Mouse (Mus musculus): ENCODE measurements around the gene Wdr72. TPM values are rescaled to one million over a fixed set of nuclear protein-coding genes. Genes with fewer than 3 reads are reported as not detected.

Wdr72 gene
- polyA plus RNA-seq (2016; fragmentation: Nextera tagmentation; extraction: Ambion mirVana) = 0.70 and 0.75 TPM in 2 replicates

GRCm38 (mm10) chr9:74109761-74110460 is at the start of gene Wdr72:
Gene Wdr72 (plus strand): TSS chr9:74110356.
- peak within 1 kb of the TSS; percentile 48 for H3K4me3 ChIP-seq
- 8% methylated on average over 17 of the region's 17 CpGs for WGBS
- no peaks in the 10 kb centered on the region for H3K9me3 ChIP-seq (replicated peaks)
- H3K27ac ChIP-seq (replicated peaks) = peak within 1 kb of the TSS; percentile 2; the same call in 1 of the 2 replicates
- no peaks in the 10 kb centered on the region for H3K36me3 ChIP-seq
- peak; percentile 36 for DNase-seq (ENCODE audit: low spot score)
- peaks cover 13% of the 10 kb centered on the region for H3K4me1 ChIP-seq
- peaks cover 9% of the 10 kb centered on the region for H3K27me3 ChIP-seq (ENCODE audit: low read depth, poor library complexity, severe bottlenecking)

GRCm38 (mm10) chr9:74066278-74066677 is 43.9 kb upstream of the Wdr72 start:
- DNase-seq (ENCODE audit: low spot score) = no peak
- Histone ChIP-seq H3K9me3 (replicated peaks) (no peaks in the 10 kb centered on the region), H3K27ac (replicated peaks) (no peak overlapping the region), H3K27me3 (ENCODE audit: low read depth, poor library complexity, severe bottlenecking) (no peaks in the 10 kb centered on the region), H3K36me3 (no peaks in the 10 kb centered on the region), H3K4me3 (no peak overlapping the region), H3K4me1 (peaks cover 3% of the 10 kb centered on the region; the same call in 1 of the 2 replicates)
- 85% methylated on average over 3 of the region's 3 CpGs for WGBS

GRCm38 (mm10) chr9:74066766-74067165 is 43.4 kb upstream of the Wdr72 start:
- H3K4me1 ChIP-seq = peaks cover under 1% of the 10 kb centered on the region; the same call in 1 of the 2 replicates
- no peak overlapping the region for H3K27ac ChIP-seq (replicated peaks)
- 85% methylated on average over 10 of the region's 10 CpGs for WGBS
- no peaks in the 10 kb centered on the region for H3K36me3 ChIP-seq
- H3K27me3 ChIP-seq (ENCODE audit: low read depth, poor library complexity, severe bottlenecking) = no peaks in the 10 kb centered on the region
- DNase-seq (ENCODE audit: low spot score) = no peak
- no peaks in the 10 kb centered on the region for H3K9me3 ChIP-seq (replicated peaks)
- no peak overlapping the region for H3K4me3 ChIP-seq

GRCm38 (mm10) chr9:74075958-74076357 is 34.2 kb upstream of the Wdr72 start:
- H3K27ac ChIP-seq (replicated peaks) = no peak overlapping the region
- H3K27me3 ChIP-seq (ENCODE audit: low read depth, poor library complexity, severe bottlenecking) = no peaks in the 10 kb centered on the region
- no peak for DNase-seq (ENCODE audit: low spot score)
- H3K36me3 ChIP-seq = no peaks in the 10 kb centered on the region
- H3K9me3 ChIP-seq (replicated peaks) = no peaks in the 10 kb centered on the region
- no peaks in the 10 kb centered on the region for H3K4me1 ChIP-seq
- WGBS = 78% methylated on average over 2 of the region's 2 CpGs
- H3K4me3 ChIP-seq = no peak overlapping the region

- Histone ChIP-seq H3K4me3 (no peak overlapping the region), H3K4me1 (no peaks in the 10 kb centered on the region), H3K36me3 (no peaks in the 10 kb centered on the region), H3K27me3 (ENCODE audit: low read depth, poor library complexity, severe bottlenecking) (no peaks in the 10 kb centered on the region), H3K27ac (replicated peaks) (no peak overlapping the region), H3K9me3 (replicated peaks) (no peaks in the 10 kb centered on the region)
- no peak for DNase-seq (ENCODE audit: low spot score)
These were observed 31.7 kb upstream of the Wdr72 start for GRCm38 (mm10) chr9:74078458-74078857.

GRCm38 (mm10) chr9:74080241-74080640 is 29.9 kb upstream of the Wdr72 start:
- no peak for DNase-seq (ENCODE audit: low spot score)

GRCm38 (mm10) chr9:74101591-74101990 is 8.6 kb upstream of the Wdr72 start:
- no peaks in the 10 kb centered on the region for H3K9me3 ChIP-seq (replicated peaks)
- no peaks in the 10 kb centered on the region for H3K27me3 ChIP-seq (ENCODE audit: low read depth, poor library complexity, severe bottlenecking)
- no peaks in the 10 kb centered on the region for H3K36me3 ChIP-seq
- no peak overlapping the region for H3K27ac ChIP-seq (replicated peaks)
- no peak overlapping the region for H3K4me3 ChIP-seq
- DNase-seq (ENCODE audit: low spot score) = no peak
- H3K4me1 ChIP-seq = no peaks in the 10 kb centered on the region

More at GRCm38 (mm10) chr9:74080241-74080640, 29.9 kb upstream of the Wdr72 start:
- 42% methylated on average over 5 of the region's 5 CpGs for WGBS
- H3K9me3 ChIP-seq (replicated peaks) = no peaks in the 10 kb centered on the region
- H3K27me3 ChIP-seq (ENCODE audit: low read depth, poor library complexity, severe bottlenecking) = no peaks in the 10 kb centered on the region
- H3K27ac ChIP-seq (replicated peaks) = no peak overlapping the region
- H3K4me1 ChIP-seq = no peaks in the 10 kb centered on the region
- no peaks in the 10 kb centered on the region for H3K36me3 ChIP-seq
- no peak overlapping the region for H3K4me3 ChIP-seq

- no peak for DNase-seq (ENCODE audit: low spot score)
- no peaks in the 10 kb centered on the region for H3K4me1 ChIP-seq
- H3K27me3 ChIP-seq (ENCODE audit: low read depth, poor library complexity, severe bottlenecking) = no peaks in the 10 kb centered on the region
- H3K4me3 ChIP-seq = no peak overlapping the region
- no peak overlapping the region for H3K27ac ChIP-seq (replicated peaks)
- H3K36me3 ChIP-seq = no peaks in the 10 kb centered on the region
- no peaks in the 10 kb centered on the region for H3K9me3 ChIP-seq (replicated peaks)
- WGBS = 94% methylated on average over 1 of the region's 1 CpGs
These were observed 7.5 kb upstream of the Wdr72 start for GRCm38 (mm10) chr9:74102615-74103014.

GRCm38 (mm10) chr9:74110461-74110816 is 283 bp downstream of the Wdr72 start:
- H3K36me3 ChIP-seq = no peaks in the 10 kb centered on the region
- 5% methylated on average over 7 of the region's 7 CpGs for WGBS
- no peak for DNase-seq (ENCODE audit: low spot score)
- H3K4me1 ChIP-seq = peaks cover 16% of the 10 kb centered on the region
- peaks cover 9% of the 10 kb centered on the region for H3K27me3 ChIP-seq (ENCODE audit: low read depth, poor library complexity, severe bottlenecking)
- no peaks in the 10 kb centered on the region for H3K9me3 ChIP-seq (replicated peaks)
- H3K4me3 ChIP-seq = peak overlapping the region; percentile 48
- H3K27ac ChIP-seq (replicated peaks) = 0 out of 2 replicates have a peak overlapping the region, but pooled peaks have one; percentile 2

- no peak overlapping the region for H3K4me3 ChIP-seq
- 92% methylated on average over 9 of the region's 9 CpGs for WGBS
- DNase-seq (ENCODE audit: low spot score) = no peak
These were observed 2.4 kb downstream of the Wdr72 start for GRCm38 (mm10) chr9:74112526-74112925.

GRCm38 (mm10) chr9:74126222-74126621 is 16.1 kb downstream of the Wdr72 start:
- H3K27me3 ChIP-seq (ENCODE audit: low read depth, poor library complexity, severe bottlenecking) = no peaks in the 10 kb centered on the region
- no peak for DNase-seq (ENCODE audit: low spot score)
- no peaks in the 10 kb centered on the region for H3K36me3 ChIP-seq
- H3K9me3 ChIP-seq (replicated peaks) = no peaks in the 10 kb centered on the region
- H3K4me3 ChIP-seq = no peak overlapping the region
- 65% methylated on average over 5 of the region's 5 CpGs for WGBS
- H3K27ac ChIP-seq (replicated peaks) = no peak overlapping the region
- peaks cover 6% of the 10 kb centered on the region for H3K4me1 ChIP-seq

More at GRCm38 (mm10) chr9:74112526-74112925, 2.4 kb downstream of the Wdr72 start:
- H3K27ac ChIP-seq (replicated peaks) = no peak overlapping the region
- peaks cover 9% of the 10 kb centered on the region for H3K27me3 ChIP-seq (ENCODE audit: low read depth, poor library complexity, severe bottlenecking)
- peaks cover 16% of the 10 kb centered on the region for H3K4me1 ChIP-seq
- H3K9me3 ChIP-seq (replicated peaks) = no peaks in the 10 kb centered on the region
- no peaks in the 10 kb centered on the region for H3K36me3 ChIP-seq

- Histone ChIP-seq H3K4me3 (no peak overlapping the region), H3K9me3 (replicated peaks) (no peaks in the 10 kb centered on the region), H3K36me3 (no peaks in the 10 kb centered on the region), H3K27me3 (ENCODE audit: low read depth, poor library complexity, severe bottlenecking) (no peaks in the 10 kb centered on the region), H3K4me1 (no peaks in the 10 kb centered on the region), H3K27ac (replicated peaks) (no peak overlapping the region)
- DNase-seq (ENCODE audit: low spot score) = no peak
- WGBS = 90% methylated on average over 2 of the region's 2 CpGs
These were observed 23.9 kb downstream of the Wdr72 start for GRCm38 (mm10) chr9:74134010-74134409.

GRCm38 (mm10) chr9:74141864-74142263 is 31.7 kb downstream of the Wdr72 start:
- Histone ChIP-seq H3K27ac (replicated peaks) (no peak overlapping the region), H3K36me3 (no peaks in the 10 kb centered on the region), H3K4me1 (peaks cover 7% of the 10 kb centered on the region; the same call in 1 of the 2 replicates), H3K27me3 (ENCODE audit: low read depth, poor library complexity, severe bottlenecking) (no peaks in the 10 kb centered on the region), H3K4me3 (no peak overlapping the region), H3K9me3 (replicated peaks) (no peaks in the 10 kb centered on the region)
- DNase-seq (ENCODE audit: low spot score) = peak; percentile 61
- WGBS = 4% methylated on average over 3 of the region's 3 CpGs
